Mouse (Mus musculus) heart, adult 8-10 months (tissue): Measurements from ENCODE around the gene Olfr342. TPM values are rescaled to one million over a fixed set of nuclear protein-coding genes. Genes with fewer than 3 reads are reported as not detected.

Experiments
- DNase-seq: peaks from one replicate; pipeline ENCODE4 v3.0.0; 2022; ENCODE audit warnings: low spot score
- total RNA-seq, 4 experiments: library from RNA; stranded (reverse); gene quantifications; 2 replicates each; pipeline ENCODE4 v1.2.4; 2022

The Olfr342 gene
- not detected for total RNA-seq

- no peak for DNase-seq
Measured at GRCm38 (mm10) chr2:36524698-36525097, at the start of gene Olfr342. Olfr342 (plus strand) TSS chr2:36524998.

GRCm38 (mm10) chr2:36482368-36482767, 42.4 kb upstream of the Olfr342 start, which contains the start of gene Olfr341:
Olfr341 (minus strand) TSS chr2:36482468.
- no peak for DNase-seq

DNA sequence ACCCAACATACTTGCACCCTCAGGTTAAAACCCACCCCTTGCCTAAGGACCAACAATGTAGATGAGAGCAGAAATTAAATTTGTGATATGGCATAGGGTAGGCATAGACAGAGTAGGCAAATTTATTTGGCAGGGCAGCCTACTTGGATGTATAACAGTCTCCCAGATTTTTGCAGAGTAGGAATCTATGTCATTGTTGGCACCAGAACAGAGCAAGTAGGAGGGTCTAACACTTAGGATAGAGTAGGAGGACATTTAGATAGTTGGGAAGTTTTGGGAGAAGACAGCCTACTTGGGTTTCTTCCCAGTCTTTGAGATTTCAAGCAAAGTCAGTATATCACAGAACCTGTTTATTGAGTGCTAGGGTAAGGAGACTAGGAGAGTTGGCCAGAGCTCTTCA, 40.4 kb downstream of the Olfr342 start:
- DNase-seq = no peak

GRCm38 (mm10) chr2:36566362-36566761, 41.6 kb downstream of the Olfr342 start, which contains the start of gene Olfr344:
Olfr344 (plus strand) TSS chr2:36566662.
- DNase-seq = no peak

DNA sequence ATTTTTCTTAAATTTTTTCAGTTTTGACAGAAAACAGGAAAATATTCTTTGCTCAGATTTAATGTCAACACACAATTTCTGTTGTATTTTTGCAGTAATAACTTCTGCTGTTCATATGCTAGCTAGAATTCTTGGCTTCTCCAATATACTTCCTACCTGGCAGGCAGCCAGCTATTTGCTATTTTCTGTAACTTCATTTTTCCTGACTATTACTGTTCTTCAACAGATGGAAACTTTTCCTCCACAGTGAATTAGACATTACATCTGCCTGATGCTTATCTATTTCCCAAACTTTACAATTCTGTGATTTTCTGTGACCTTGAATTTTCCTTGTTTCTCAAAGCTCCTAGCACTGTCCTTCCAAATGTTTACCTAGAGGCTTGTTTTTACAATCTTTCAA, 42.2 kb downstream of the Olfr342 start:
- DNase-seq = no peak

- DNase-seq = no peak
Measured at GRCm38 (mm10) chr2:36567845-36568244, 43.0 kb downstream of the Olfr342 start.

Other genes starting within 250 kb of the Olfr342 start
- not detected for gene Olfr338, start 151.5 kb upstream of the Olfr342 start, total RNA-seq
- not detected for gene Olfr339, start 106.1 kb upstream of the Olfr342 start, total RNA-seq
- gene Olfr340, start 72.4 kb upstream of the Olfr342 start, total RNA-seq = not detected
- gene Olfr341, start 42.5 kb upstream of the Olfr342 start, total RNA-seq = not detected
- gene Olfr344, start 41.7 kb downstream of the Olfr342 start, total RNA-seq = under 1 TPM in 1 of 4 experiments, not detected in 3; 0.06 TPM
- not detected for gene Olfr345, start 115.0 kb downstream of the Olfr342 start, total RNA-seq
- gene Olfr346, start 160.8 kb downstream of the Olfr342 start, total RNA-seq = not detected
- gene Olfr347, start 206.9 kb downstream of the Olfr342 start, total RNA-seq = not detected